Mouse (Mus musculus): ENCODE data around the gene Mpp2.
A peak's percentile ranks its signal among the peaks of the same experiment; 100 is the strongest.

Gene Mpp2

GRCm38 (mm10) chr11:102036336-102036735 lies 52.0 kb downstream of the Mpp2 start:
- DNase-seq (ENCODE audit: low spot score) = no peak

- DNase-seq (ENCODE audit: low spot score) = no peak
Observed at GRCm38 (mm10) chr11:102035456-102035960, 52.8 kb downstream of the Mpp2 start.

- no peak for DNase-seq (ENCODE audit: low spot score)
Observed at GRCm38 (mm10) chr11:102034887-102035286, 53.4 kb downstream of the Mpp2 start.

GRCm38 (mm10) chr11:102033055-102033591 lies 55.2 kb downstream of the Mpp2 start:
- no peak for DNase-seq (ENCODE audit: low spot score)

GRCm38 (mm10) chr11:102031149-102031548 lies 57.2 kb downstream of the Mpp2 start:
- DNase-seq (ENCODE audit: low spot score) = no peak

- no peak for DNase-seq (ENCODE audit: low spot score)
Observed at GRCm38 (mm10) chr11:102029966-102030365, 58.3 kb downstream of the Mpp2 start.

GRCm38 (mm10) chr11:102029304-102029703 lies 59.0 kb downstream of the Mpp2 start:
- no peak for DNase-seq (ENCODE audit: low spot score)

GRCm38 (mm10) chr11:102028087-102028816 lies 60.1 kb downstream of the Mpp2 start, which contains the start of gene Mpp3:
Mpp3 (minus strand) TSS chr11:102028461.
- no peak for DNase-seq (ENCODE audit: low spot score)

- DNase-seq (ENCODE audit: low spot score) = no peak
Observed at GRCm38 (mm10) chr11:102027361-102028017, 60.8 kb downstream of the Mpp2 start.

GRCm38 (mm10) chr11:102026694-102027360 lies 61.5 kb downstream of the Mpp2 start:
- peak; percentile 58 for DNase-seq (ENCODE audit: low spot score)

- DNase-seq (ENCODE audit: low spot score) = no peak
Observed at GRCm38 (mm10) chr11:102025991-102026660, 62.2 kb downstream of the Mpp2 start.

- DNase-seq (ENCODE audit: low spot score) = no peak
Observed at GRCm38 (mm10) chr11:102025354-102025753, 63.0 kb downstream of the Mpp2 start.

- DNase-seq (ENCODE audit: low spot score) = no peak
Observed at GRCm38 (mm10) chr11:102024875-102025274, 63.4 kb downstream of the Mpp2 start.

- DNase-seq (ENCODE audit: low spot score) = no peak
Observed at GRCm38 (mm10) chr11:102024084-102024758, 64.1 kb downstream of the Mpp2 start.

- DNase-seq (ENCODE audit: low spot score) = no peak
Observed at GRCm38 (mm10) chr11:102023406-102023805, 64.9 kb downstream of the Mpp2 start.

GRCm38 (mm10) chr11:102021196-102021595 lies 67.1 kb downstream of the Mpp2 start:
- DNase-seq (ENCODE audit: low spot score) = no peak

- no peak for DNase-seq (ENCODE audit: low spot score)
Observed at GRCm38 (mm10) chr11:102019736-102020135, 68.6 kb downstream of the Mpp2 start.

GRCm38 (mm10) chr11:102016136-102016535 lies 72.2 kb downstream of the Mpp2 start:
- DNase-seq (ENCODE audit: low spot score) = no peak

GRCm38 (mm10) chr11:102015472-102015871 lies 72.8 kb downstream of the Mpp2 start:
- no peak for DNase-seq (ENCODE audit: low spot score)

GRCm38 (mm10) chr11:102013201-102013600 lies 75.1 kb downstream of the Mpp2 start:
- no peak for DNase-seq (ENCODE audit: low spot score)

GRCm38 (mm10) chr11:102011510-102011909 lies 76.8 kb downstream of the Mpp2 start:
- DNase-seq (ENCODE audit: low spot score) = no peak

Measured in lung, postnatal 25 days (tissue).